Mouse (Mus musculus) adrenal gland, adult 18-20 months (tissue): ENCODE measurements around the gene Epha6. TPM values are rescaled to one million over a fixed set of nuclear protein-coding genes. Genes with fewer than 3 reads are reported as not detected.

Source experiments
- DNase-seq, 2 experiments: peaks; one replicate each; pipeline ENCODE4 v3.0.0; 2021 to 2022; ENCODE audit warnings: low spot score in 2 of 2
- total RNA-seq, 2 experiments: library from RNA; stranded (reverse); gene quantifications; 1 replicate in 1 of 2; 2 replicates in 1 of 2; pipeline ENCODE4 v1.2.3; 2021

Epha6 gene
- total RNA-seq, 2 experiments from 2014 or later = not detected

DNA sequence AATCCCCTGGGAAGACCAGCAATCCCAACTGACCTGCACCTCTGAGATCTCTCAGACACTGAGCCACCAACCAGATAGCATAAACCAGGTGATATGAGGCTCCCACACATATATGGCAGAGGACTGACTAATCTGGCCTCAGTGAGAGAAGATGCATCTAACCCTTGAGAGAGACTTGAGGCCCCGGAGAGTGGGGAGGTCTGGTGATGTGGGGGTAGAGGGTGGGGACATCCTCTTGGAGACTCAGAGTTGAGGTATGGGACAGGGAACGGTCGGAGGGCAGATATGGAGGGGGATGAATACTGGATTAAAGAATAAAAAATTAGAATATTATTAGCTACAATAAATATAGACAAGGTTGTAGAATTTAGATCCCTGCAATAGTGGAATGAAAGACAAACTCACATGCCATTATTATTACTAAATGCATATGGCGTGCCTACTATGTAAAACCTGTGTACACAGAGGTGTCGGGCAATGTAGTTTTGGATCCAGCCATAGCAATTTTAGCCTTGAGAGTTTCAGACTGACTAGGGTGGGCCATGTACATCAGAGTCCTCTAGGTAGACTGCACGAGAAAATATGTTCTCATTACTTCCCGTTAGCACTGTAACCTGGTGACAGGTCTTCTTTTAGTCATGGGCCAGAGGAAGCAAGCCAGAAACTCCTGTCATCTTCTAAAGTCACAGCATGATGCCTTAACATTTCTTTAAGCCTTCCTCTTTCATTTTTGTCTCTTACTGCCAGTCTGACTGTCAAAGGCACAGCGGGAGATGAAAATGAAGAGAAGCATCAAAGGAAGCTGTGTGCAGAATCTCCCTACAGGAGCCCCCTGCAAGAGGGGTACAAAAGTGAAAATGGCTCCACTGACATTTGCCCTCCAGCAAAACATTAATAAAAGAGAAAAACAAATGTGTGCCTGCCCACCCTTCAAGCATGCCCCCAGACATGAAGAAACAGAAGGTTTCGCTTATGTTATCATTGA is 338.7 kb downstream of the Epha6 start:
- DNase-seq = no peak

DNA sequence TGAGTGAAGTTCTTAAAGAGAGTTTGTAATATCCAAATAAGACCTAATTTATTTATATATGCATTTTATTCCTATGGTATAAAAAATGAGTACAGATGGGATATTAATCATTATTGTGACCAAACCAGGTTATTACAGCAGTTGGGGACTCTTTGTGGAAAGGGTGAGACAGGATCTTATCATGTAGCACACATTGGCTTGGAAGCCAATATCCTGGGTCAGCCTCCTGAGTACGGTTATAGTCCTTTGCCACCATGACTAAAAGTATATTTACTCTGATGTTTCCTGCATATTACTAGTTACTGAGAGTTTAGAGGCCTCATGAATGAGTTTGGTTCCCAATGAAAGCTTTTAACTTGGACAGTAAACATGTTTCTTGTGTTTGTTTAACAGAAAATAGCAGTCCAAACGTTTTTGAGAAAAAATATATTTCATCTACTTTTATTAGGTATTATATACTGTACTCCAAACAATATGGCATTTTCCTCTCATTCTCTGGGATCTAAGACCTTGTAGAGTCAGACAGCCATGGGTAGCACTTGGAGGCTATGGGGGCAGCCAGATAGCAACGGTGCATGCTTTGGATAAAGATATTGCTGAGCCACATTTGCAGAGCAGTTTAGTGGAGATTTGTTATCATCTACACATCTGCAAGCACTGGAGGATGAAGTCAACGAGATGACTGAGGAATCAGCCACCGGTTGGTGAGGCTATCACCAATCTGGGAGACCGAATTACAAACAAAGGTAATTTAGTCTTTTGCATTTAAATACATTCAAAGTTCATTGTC is 340.4 kb downstream of the Epha6 start:
- DNase-seq = no peak

GRCm38 (mm10) chr16:60258151-60258635 is 347.1 kb downstream of the Epha6 start:
- no peak for DNase-seq

DNA sequence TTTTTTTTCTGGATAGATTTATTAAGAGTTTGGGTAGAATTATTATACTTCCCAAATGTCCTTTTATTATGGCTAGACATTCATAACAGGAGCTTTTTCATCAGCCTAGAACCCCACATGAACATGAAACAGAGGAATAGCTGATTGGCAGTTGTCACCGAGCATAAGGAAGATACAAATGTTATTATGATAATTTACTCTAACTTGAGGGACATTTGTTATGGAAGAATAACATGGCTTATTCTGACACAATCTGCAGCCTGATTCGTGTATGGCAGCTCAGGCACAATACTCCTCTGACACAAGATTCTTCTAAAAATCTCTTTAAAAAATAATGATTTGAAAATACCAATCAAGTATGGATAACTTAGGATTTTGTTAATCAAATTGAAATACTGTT is 347.7 kb downstream of the Epha6 start:
- DNase-seq = no peak

DNA sequence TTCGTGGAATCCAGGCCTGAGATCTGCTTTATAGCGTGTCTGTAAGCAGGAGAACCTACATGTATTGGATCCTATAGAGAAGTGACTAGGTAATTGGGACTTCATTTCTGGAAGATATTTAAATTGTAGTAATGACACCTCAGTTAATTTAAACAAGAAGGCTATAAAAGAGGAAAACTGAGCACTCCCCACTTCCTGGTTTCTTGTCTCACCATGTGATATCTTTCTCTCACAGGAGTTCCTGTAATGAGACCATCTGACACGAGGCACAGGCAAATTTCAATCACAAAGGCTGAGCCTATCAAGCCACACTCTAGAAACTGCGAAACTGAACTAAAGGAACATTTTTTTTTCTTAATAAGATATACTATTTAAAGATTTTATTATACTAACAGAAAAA is 348.3 kb downstream of the Epha6 start:
- no peak for DNase-seq

DNA sequence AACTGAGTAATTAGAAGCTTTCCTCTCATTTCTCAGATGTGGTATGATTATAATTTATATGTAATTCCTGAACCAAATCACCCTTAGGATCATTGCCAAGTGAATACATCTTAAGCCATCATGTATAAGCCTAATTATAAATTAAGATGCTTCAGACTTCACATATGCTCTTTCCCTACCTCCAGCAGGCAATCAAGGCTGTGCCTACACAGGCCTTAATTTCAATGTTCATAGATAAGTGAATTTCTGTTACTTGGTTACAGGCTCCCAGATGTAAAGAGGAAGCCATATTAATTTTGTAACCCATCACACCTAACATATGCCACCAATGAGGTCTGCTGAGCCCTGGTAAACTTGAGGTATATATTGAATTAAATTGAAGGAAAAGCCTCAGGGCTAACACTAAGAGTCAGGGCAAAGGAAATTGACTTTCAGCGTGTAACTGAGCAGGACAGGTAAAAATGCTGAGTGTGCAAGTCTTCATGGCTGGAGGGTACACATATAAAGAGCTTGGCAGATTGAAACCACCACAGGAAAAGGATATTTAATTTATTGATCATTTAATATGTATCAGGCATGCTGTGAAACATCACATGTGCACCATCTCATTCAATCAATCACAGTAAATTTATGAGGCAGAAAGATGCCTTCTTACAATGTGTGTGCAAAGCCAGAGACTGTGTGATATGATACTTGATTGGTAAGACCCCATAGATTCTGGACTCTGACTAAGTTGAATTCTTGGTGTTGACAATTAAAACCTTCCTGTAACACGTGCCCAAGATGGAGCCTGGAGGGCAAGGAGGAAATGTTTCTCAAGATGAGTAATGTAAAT is 365.8 kb downstream of the Epha6 start:
- DNase-seq = no peak

- no peak for DNase-seq
Measured at GRCm38 (mm10) chr16:60233985-60234766, 371.2 kb downstream of the Epha6 start.

DNA sequence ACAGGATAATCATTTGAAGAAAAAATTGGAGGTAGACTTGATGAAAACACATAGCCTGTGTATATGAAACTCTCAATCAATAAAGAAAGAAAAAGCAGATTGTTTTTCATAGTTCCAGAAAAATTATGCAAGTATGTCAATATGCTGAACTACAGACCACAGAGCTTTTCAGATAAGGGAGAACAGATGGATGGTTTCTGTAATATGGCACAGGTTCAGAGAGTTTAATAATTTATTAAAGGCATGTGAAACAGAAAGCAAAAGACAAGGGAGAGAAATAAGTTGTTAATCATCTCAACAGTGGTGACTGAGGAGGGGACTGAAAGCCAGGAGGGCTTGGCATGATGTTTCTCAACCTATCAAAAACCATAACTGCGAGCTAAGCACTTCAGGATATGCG is 372.3 kb downstream of the Epha6 start:
- no peak for DNase-seq

GRCm38 (mm10) chr16:60209151-60209550 is 396.2 kb downstream of the Epha6 start:
- no peak for DNase-seq

DNA sequence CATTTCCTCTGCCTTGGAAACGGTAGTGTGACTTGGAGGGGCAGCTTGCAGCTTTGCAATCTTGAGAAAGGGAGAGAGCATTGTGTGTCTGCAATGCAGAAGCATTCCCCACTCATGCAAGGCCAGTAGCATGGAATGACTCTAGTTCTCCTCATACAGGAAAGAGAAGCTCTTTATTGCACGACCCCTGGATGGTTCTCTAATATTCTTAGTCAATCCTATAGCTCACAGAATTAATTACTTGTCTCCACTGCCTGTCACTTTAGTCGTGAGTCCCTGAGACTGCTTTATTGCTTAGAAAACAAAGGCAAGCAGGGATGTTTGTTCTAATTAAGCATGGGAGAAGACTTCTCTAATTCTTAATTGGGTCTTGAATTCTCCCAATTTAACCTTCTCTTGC is 429.8 kb downstream of the Epha6 start:
- no peak for DNase-seq

DNA sequence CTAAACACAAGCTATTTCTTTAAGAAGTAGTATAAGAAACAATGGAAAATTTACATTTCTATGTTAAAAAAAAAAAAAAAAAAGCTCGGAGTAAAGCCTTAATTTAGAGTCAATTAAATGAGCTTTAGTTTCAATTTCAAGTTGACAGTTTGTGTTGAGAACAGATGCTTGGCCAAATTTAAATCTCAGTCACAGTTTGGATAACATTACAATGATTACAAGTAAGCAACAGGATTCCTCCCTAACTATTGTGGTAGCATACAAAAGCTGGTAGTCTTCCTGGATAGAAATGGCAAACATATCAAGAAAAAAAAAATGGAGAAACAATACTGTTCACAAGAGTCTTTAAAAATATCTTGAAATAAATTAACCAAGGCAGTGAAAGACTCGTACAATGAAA is 452.9 kb downstream of the Epha6 start:
- no peak for DNase-seq

DNA sequence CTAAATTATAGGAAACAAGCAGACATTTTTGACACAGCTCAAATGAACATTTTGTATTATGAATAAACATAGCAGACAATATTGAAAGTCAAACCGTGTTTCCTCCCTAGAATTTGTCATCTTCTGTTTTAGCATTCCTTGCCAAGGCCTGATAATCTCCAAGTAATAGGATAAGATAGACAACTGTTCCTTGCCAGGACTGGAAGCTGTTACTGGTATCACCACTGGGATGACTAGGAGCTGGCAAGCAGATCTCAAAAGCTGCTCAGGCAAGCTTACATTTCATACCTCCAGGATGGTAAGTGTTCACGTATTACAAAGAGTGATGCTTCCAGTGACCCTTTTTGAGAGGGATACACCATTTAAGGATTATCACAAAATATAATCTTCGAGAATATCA is 461.0 kb downstream of the Epha6 start:
- no peak for DNase-seq

DNA sequence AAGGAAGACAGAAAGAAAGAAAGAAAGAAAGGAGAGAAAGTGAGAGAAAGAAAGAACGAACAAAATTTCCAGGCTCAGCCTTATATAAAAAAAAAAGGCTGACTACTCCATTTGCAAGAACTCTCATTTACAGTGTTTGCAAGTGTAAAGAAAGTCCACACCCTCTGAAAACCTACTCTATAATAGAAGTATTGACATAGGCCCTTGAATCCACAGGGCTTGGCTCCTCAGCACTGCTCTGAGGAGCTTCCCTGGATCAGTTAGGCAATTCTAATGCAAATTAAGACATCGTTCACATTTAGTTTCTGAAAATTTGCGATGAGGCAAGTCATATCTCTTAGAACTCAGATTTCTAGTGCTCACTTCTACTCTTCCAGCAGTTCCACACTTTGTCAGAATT is 483.9 kb downstream of the Epha6 start:
- DNase-seq = no peak

GRCm38 (mm10) chr16:60102210-60102609 is 503.1 kb downstream of the Epha6 start:
- DNase-seq = no peak

GRCm38 (mm10) chr16:60095333-60095732 is 510.0 kb downstream of the Epha6 start:
- no peak for DNase-seq

GRCm38 (mm10) chr16:60086976-60087375 is 518.4 kb downstream of the Epha6 start:
- DNase-seq = no peak

GRCm38 (mm10) chr16:60070457-60071112 is 534.7 kb downstream of the Epha6 start:
- DNase-seq = no peak

DNA sequence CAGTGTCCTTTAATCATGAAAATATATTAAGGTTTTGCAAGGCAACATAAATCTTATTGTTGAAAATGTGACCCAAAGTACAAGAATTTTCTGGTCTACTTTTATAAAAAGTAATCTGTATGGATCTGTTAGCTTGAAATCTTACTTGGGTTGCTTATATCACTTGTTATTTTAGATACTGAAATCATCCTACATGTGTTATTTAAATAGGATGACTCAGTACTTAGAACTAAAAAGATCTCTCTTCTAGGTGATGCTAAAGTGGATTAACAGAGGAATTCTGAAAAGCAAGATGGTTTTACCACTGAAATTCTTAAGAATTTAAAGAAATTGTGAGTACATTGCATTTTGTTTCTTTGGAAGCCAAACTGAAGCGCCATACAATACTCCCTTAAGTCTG is 561.5 kb downstream of the Epha6 start:
- DNase-seq = no peak

GRCm38 (mm10) chr16:60028381-60028780 is 577.0 kb downstream of the Epha6 start:
- DNase-seq = no peak
